Mouse (Mus musculus) MEL (cell line): ENCODE measurements around the gene Tmem80. TPM values are rescaled to one million over a fixed set of nuclear protein-coding genes. Genes with fewer than 3 reads are reported as not detected.

Source experiments
- DNase-seq: peaks from one replicate; pipeline ENCODE4 v3.0.0; 2011; ENCODE audit warnings: low read depth, low spot score
- H3K27ac ChIP-seq: 2 replicates; pipeline ENCODE4 v1.5.1; 2012; ENCODE audit warnings: low read depth, mild to moderate bottlenecking, control low read depth, low read length, moderate library complexity; ENCODE audit not compliant: control insufficient read depth
- H3K27me3 ChIP-seq, 2 experiments: fragments of 150-350 bp in 1 of 2; sonication (generic) in 1 of 2; 2 replicates each; pipeline ENCODE4 v1.6.1; 2012; ENCODE audit warnings: low read length in 2 of 2, mild to moderate bottlenecking in 2 of 2, improper control_type of control experiment in 1 of 2, moderate library complexity in 1 of 2; ENCODE audit not compliant: insufficient read depth in 2 of 2, control insufficient read depth in 1 of 2
- H3K36me3 ChIP-seq, 2 experiments: 2 replicates each; pipeline ENCODE4 v1.6.1; 2012 to 2014; ENCODE audit warnings: low read length in 2 of 2, improper control_type of control experiment in 1 of 2, inconsistent platforms in 1 of 2, mild to moderate bottlenecking in 1 of 2; ENCODE audit not compliant: insufficient read depth in 2 of 2, control insufficient read depth in 1 of 2
- H3K4me1 ChIP-seq, 2 experiments: fragments of 150-350 bp in 1 of 2; sonication (generic) in 1 of 2; 2 replicates each; pipeline ENCODE4 v1.6.1; 2012; ENCODE audit warnings: low read length in 2 of 2, improper control_type of control experiment in 1 of 2, mild to moderate bottlenecking in 1 of 2; ENCODE audit not compliant: insufficient read depth in 2 of 2, control insufficient read depth in 1 of 2
- H3K4me3 ChIP-seq, 2 experiments: fragments of 150-350 bp in 1 of 2; sonication (generic) in 1 of 2; 2 replicates each; pipeline ENCODE4 v1.5.1; 2012; ENCODE audit warnings: low read depth in 2 of 2, low read length in 2 of 2, mild to moderate bottlenecking in 2 of 2, moderate library complexity in 2 of 2, control low read depth in 1 of 2, improper control_type of control experiment in 1 of 2; ENCODE audit not compliant: control insufficient read depth in 1 of 2, insufficient read depth in 1 of 2
- H3K79me2 ChIP-seq: 2 replicates; pipeline ENCODE4 v1.6.1; 2012; ENCODE audit warnings: mild to moderate bottlenecking, low read length, moderate library complexity; ENCODE audit not compliant: control insufficient read depth, poor library complexity, insufficient read depth
- H3K9ac ChIP-seq: 2 replicates; pipeline ENCODE4 v1.6.1; 2012; ENCODE audit warnings: low read depth, mild to moderate bottlenecking, control low read depth, low read length, moderate library complexity; ENCODE audit not compliant: control insufficient read depth, poor library complexity, severe bottlenecking
- H3K9me3 ChIP-seq: fragments of 150-350 bp; sonication (generic); replicated peaks from 2 replicates; pipeline ENCODE4 v1.6.1; 2012; ENCODE audit warnings: mild to moderate bottlenecking, low read length, improper control_type of control experiment, moderate library complexity; ENCODE audit not compliant: insufficient read depth
- BHLHE40 ChIP-seq: IDR thresholded peaks from 2 replicates; pipeline ENCODE4 v1.6.1; 2012; ENCODE audit warnings: low read depth, mild to moderate bottlenecking, inconsistent platforms, low read length, improper control_type of control experiment, borderline replicate concordance
- CHD1 ChIP-seq: IDR thresholded peaks from 2 replicates; pipeline ENCODE4 v1.6.1; 2012; ENCODE audit warnings: low read depth, mild to moderate bottlenecking, inconsistent platforms, low read length, improper control_type of control experiment
- CHD2 ChIP-seq: IDR thresholded peaks from 2 replicates; pipeline ENCODE4 v1.6.1; 2011; ENCODE audit warnings: low read length, improper control_type of control experiment
- CTCF ChIP-seq, 3 experiments: IDR thresholded peaks in 2 of 3; conservative IDR thresholded peaks in 1 of 3; 2 replicates each; pipeline ENCODE4 v1.5.1; 2011 to 2012; ENCODE audit warnings: low read length in 3 of 3, low read depth in 2 of 3, mild to moderate bottlenecking in 2 of 3, improper control_type of control experiment in 1 of 3, inconsistent platforms in 1 of 3, mixed read lengths in 1 of 3, moderate library complexity in 1 of 3; ENCODE audit not compliant: control insufficient read depth in 1 of 3, insufficient read depth in 1 of 3, poor library complexity in 1 of 3, severe bottlenecking in 1 of 3
- EP300 ChIP-seq, 2 experiments: IDR thresholded peaks; 2 replicates each; pipeline ENCODE4 v1.6.1; 2011; ENCODE audit warnings: improper control_type of control experiment in 2 of 2, low read length in 2 of 2, low read depth in 1 of 2, mild to moderate bottlenecking in 1 of 2
- GABPA ChIP-seq: IDR thresholded peaks from 2 replicates; pipeline ENCODE4 v1.6.1; 2012; ENCODE audit warnings: low read depth, mild to moderate bottlenecking, inconsistent platforms, low read length, improper control_type of control experiment, moderate library complexity
- GATA1 ChIP-seq: IDR thresholded peaks from 2 replicates; pipeline ENCODE4 v1.6.1; 2011; ENCODE audit warnings: low read depth, low read length, improper control_type of control experiment
- KAT2A ChIP-seq: conservative IDR thresholded peaks from 2 replicates; pipeline ENCODE4 v1.6.1; 2012; ENCODE audit warnings: low read depth, low read length, improper control_type of control experiment, inconsistent platforms
- MAFK ChIP-seq: IDR thresholded peaks from 2 replicates; pipeline ENCODE4 v1.6.1; 2011; ENCODE audit warnings: low read depth, mild to moderate bottlenecking, low read length, improper control_type of control experiment, borderline replicate concordance
- MYC ChIP-seq: IDR thresholded peaks from 2 replicates; pipeline ENCODE4 v1.6.1; 2011; ENCODE audit warnings: low read depth, mild to moderate bottlenecking, low read length, improper control_type of control experiment, moderate library complexity
- POLR2A ChIP-seq, 2 experiments: IDR thresholded peaks; 2 replicates each; pipeline ENCODE4 v1.6.1; 2011 to 2012; ENCODE audit warnings: low read length in 2 of 2, mild to moderate bottlenecking in 2 of 2, control low read depth in 1 of 2, improper control_type of control experiment in 1 of 2, low read depth in 1 of 2, moderate library complexity in 1 of 2; ENCODE audit not compliant: control insufficient read depth in 1 of 2, insufficient read depth in 1 of 2, poor library complexity in 1 of 2
- POLR2AphosphoS2 ChIP-seq: IDR thresholded peaks from 2 replicates; pipeline ENCODE4 v1.6.1; 2011; ENCODE audit warnings: low read length, improper control_type of control experiment
- RAD21 ChIP-seq: IDR thresholded peaks from 2 replicates; pipeline ENCODE4 v1.6.1; 2011; ENCODE audit warnings: mild to moderate bottlenecking, low read depth, low read length, improper control_type of control experiment
- SIN3A ChIP-seq: IDR thresholded peaks from 2 replicates; pipeline ENCODE4 v1.6.1; 2012; ENCODE audit warnings: low read length, improper control_type of control experiment, inconsistent platforms
- TBP ChIP-seq: IDR thresholded peaks from 2 replicates; pipeline ENCODE4 v1.8.0; 2011; ENCODE audit warnings: low read depth, low read length, improper control_type of control experiment
- TCF12 ChIP-seq: IDR thresholded peaks from 2 replicates; pipeline ENCODE4 v1.6.1; 2014; ENCODE audit warnings: low read depth, mild to moderate bottlenecking, inconsistent platforms, low read length, improper control_type of control experiment, moderate library complexity
- UBTF ChIP-seq: IDR thresholded peaks from 2 replicates; pipeline ENCODE4 v1.6.1; 2012; ENCODE audit warnings: low read depth, mild to moderate bottlenecking, inconsistent platforms, low read length, improper control_type of control experiment, moderate library complexity, borderline replicate concordance; ENCODE audit not compliant: insufficient read depth
- USF1 ChIP-seq: IDR thresholded peaks from 2 replicates; pipeline ENCODE4 v1.6.1; 2014; ENCODE audit warnings: low read depth, mild to moderate bottlenecking, inconsistent platforms, low read length, improper control_type of control experiment, moderate library complexity
- USF2 ChIP-seq, 2 experiments: IDR thresholded peaks; 2 replicates each; pipeline ENCODE4 v1.6.1; 2011 to 2012; ENCODE audit warnings: improper control_type of control experiment in 2 of 2, low read length in 2 of 2, borderline replicate concordance in 1 of 2, inconsistent platforms in 1 of 2, low read depth in 1 of 2, mild to moderate bottlenecking in 1 of 2; ENCODE audit not compliant: insufficient read depth in 1 of 2
- ZKSCAN1 ChIP-seq: IDR thresholded peaks from 2 replicates; pipeline ENCODE4 v1.6.1; 2012; ENCODE audit warnings: low read depth, mild to moderate bottlenecking, inconsistent platforms, low read length, improper control_type of control experiment, moderate library complexity
- ZMIZ1 ChIP-seq: IDR thresholded peaks from 2 replicates; pipeline ENCODE4 v1.6.1; 2012; ENCODE audit warnings: low read depth, mild to moderate bottlenecking, inconsistent platforms, low read length, improper control_type of control experiment, moderate library complexity
- polyA plus RNA-seq, 2 experiments: library from polyadenylated mRNA; stranded (reverse) in 1 of 2; unstranded in 1 of 2; fragments of >175 nt in 1 of 2; fragments of >200 nt in 1 of 2; gene quantifications; 2 replicates each; pipeline versions ENCODE4 v1.2.1 to v1.2.4; 2012; ENCODE audit warnings: low replicate concordance in 2 of 2, low read depth in 1 of 2; ENCODE audit not compliant: insufficient read length in 2 of 2, insufficient read depth in 1 of 2, missing spikeins in 1 of 2
- total RNA-seq: library from RNA; depleted of rRNA; stranded (reverse); fragments of 300-350 nt; gene quantifications from 2 replicates; pipeline ENCODE4 v1.2.3, GENCODE M21; 2012

The Tmem80 gene
- total and polyA plus RNA-seq, 3 experiments: 12.3 to 27.7 TPM; not detected in 1

GRCm38 (mm10) chr7:141302702-141303268, 24.8 kb upstream of the Tmem80 start:
- Histone ChIP-seq H3K27me3 (no peaks in the 10 kb centered on the region), H3K4me3 (no peak overlapping the region), H3K9ac (no peak overlapping the region), H3K27ac (no peak overlapping the region), H3K36me3 (peaks cover 0 to 6% of the 10 kb centered on the region in 2 experiments; a peak in 2 of 4 replicates), H3K4me1 (no peaks in the 10 kb centered on the region), H3K79me2 (no peaks in the 10 kb centered on the region)
- DNase-seq: no peak
- TF ChIP-seq TCF12 (no peak), SIN3A (no peak), EP300 (IDR thresholded peaks at IDR 0.05; ENCODE audit: low read depth in 1 of 2, low read length in 2 of 2) (no peak), GATA1 (no peak), ZMIZ1 (no peak), CHD2 (no peak), USF2 (IDR thresholded peaks at IDR 0.05; ENCODE audit: borderline replicate concordance in 1 of 2, insufficient read depth in 1 of 2, low read depth in 1 of 2, low read length in 2 of 2) (no peak), TBP (no peak), GABPA (no peak)
- TF ChIP-seq, all 39 proteins: peak for 0
- no peaks in the 10 kb centered on the region for H3K9me3 ChIP-seq

- Histone ChIP-seq H3K27me3 (no peaks in the 10 kb centered on the region), H3K4me3 (no peak overlapping the region), H3K36me3 (peaks cover 0 to 11% of the 10 kb centered on the region in 2 experiments; a peak in 2 of 4 replicates), H3K9me3 (no peaks in the 10 kb centered on the region), H3K27ac (no peak overlapping the region), H3K4me1 (no peaks in the 10 kb centered on the region), H3K9ac (no peak overlapping the region), H3K79me2 (no peaks in the 10 kb centered on the region)
- no peak for DNase-seq
- TF ChIP-seq CHD2 (no peak), BHLHE40 (no peak), MYC (no peak), UBTF (no peak), ZMIZ1 (no peak), CTCF (IDR thresholded peaks at IDR 0.05 in 2 of 3, conservative IDR thresholded peaks at IDR 0.05 in 1 of 3; ENCODE audit: control insufficient read depth in 1 of 3, insufficient read depth in 1 of 3, low read depth in 2 of 3, low read length in 3 of 3, poor library complexity in 1 of 3, severe bottlenecking in 1 of 3) (no peak), POLR2A (IDR thresholded peaks at IDR 0.05; ENCODE audit: control insufficient read depth in 1 of 2, insufficient read depth in 1 of 2, low read depth in 1 of 2, low read length in 2 of 2, poor library complexity in 1 of 2) (no peak), USF1 (no peak), POLR2AphosphoS2 (no peak), MAFK (no peak), RAD21 (no peak), ZKSCAN1 (no peak), CHD1 (no peak), KAT2A (no peak)
These were observed 23.0 kb upstream of the Tmem80 start for GRCm38 (mm10) chr7:141304537-141304936.
